ENCODE assay signal across 8 mouse cellular contexts in genomic region chr3:88772399-88772798, GRCm38 (mm10). TPM values are rescaled to one million over a fixed set of nuclear protein-coding genes. Genes with fewer than 3 reads are reported as not detected.
DNase-seq lines count a peak whose midpoint lies in the region; ATAC-seq and TF ChIP-seq lines count a peak whose summit lies in the region.
"Not testable (repeated sequence)": the region's sequence is repeated elsewhere in the genome, so short reads cannot be mapped to it uniquely, and the experiment has no call there.

No protein-coding gene starts in this region.

- ATAC-seq in G1E (ENCODE audit: extremely low read depth, insufficient number of reproducible peaks, low FRiP score, poor library complexity, severe bottlenecking) = peak; percentile 47; the same call in 1 of the 2 replicates
- peak; percentile 70 for ATAC-seq in liver, embryonic 16.5 days (ENCODE audit: low read depth)
- peak; percentile 80 for ATAC-seq in neural tube, embryonic 12.5 days (ENCODE audit: low FRiP score, low read depth)
- peak; percentile 68 for ATAC-seq in stomach, embryonic 16.5 days (ENCODE audit: insufficient read depth, low FRiP score)

- 0% methylated on average over 19 of the region's 19 CpGs for WGBS in cerebellum, adult 2 months
- under 1% methylated on average over 19 of the region's 19 CpGs for WGBS in liver, embryonic 16.5 days (ENCODE audit: insufficient replicate concordance)
- under 1% methylated on average over 19 of the region's 19 CpGs for WGBS in neural tube, embryonic 12.5 days
- WGBS in stomach, embryonic 16.5 days = 1% methylated on average over 19 of the region's 19 CpGs

- not testable (repeated sequence) for DNase-seq in G1E (ENCODE audit: low spot score)
- peak; percentile 95 to 97 for DNase-seq in cerebellum, adult 2 months
- peak; percentile 75 for DNase-seq in forelimb bud, embryonic 11.5 days (ENCODE audit: low read depth, low spot score)
- DNase-seq in heart, postnatal 36 days = peak; percentile 82 to 89
- peak; percentile 95 to 98 for DNase-seq in layer of hippocampus, adult 18-20 months (ENCODE audit: low spot score in 2 of 2)

- H3K36me3 ChIP-seq in G1E (replicated peaks); liver, embryonic 16.5 days (ENCODE audit: control insufficient read depth, insufficient read depth); neural tube, embryonic 12.5 days; stomach, embryonic 16.5 days (ENCODE audit: control insufficient read depth, insufficient read depth, low read length): not testable (repeated sequence)

- not testable (repeated sequence) for H3K4me1 ChIP-seq in G1E (ENCODE audit: insufficient read depth, low read depth, low read length); cerebellum, adult 2 months (ENCODE audit: control insufficient read depth, insufficient read depth, low read length); liver, embryonic 16.5 days (ENCODE audit: control insufficient read depth, low read depth, low read length); neural tube, embryonic 12.5 days; stomach, embryonic 16.5 days (ENCODE audit: control insufficient read depth, insufficient read depth, low read length)

- not testable (repeated sequence) for H3K9me3 ChIP-seq in G1E (replicated peaks); liver, embryonic 16.5 days (replicated peaks; ENCODE audit: control insufficient read depth, low read length); neural tube, embryonic 12.5 days; stomach, embryonic 16.5 days (replicated peaks; ENCODE audit: control insufficient read depth, low read length)

- intact Hi-C loops in heart, postnatal 36 days (cut with DNase I) = not testable (repeated sequence)

- TF ChIP-seq POLR2A in cerebellum, adult 2 months (IDR thresholded peaks at IDR 0.05; ENCODE audit: borderline replicate concordance, insufficient read depth, low read length) = peak; percentile 71

- not testable (repeated sequence) for H3K9ac ChIP-seq in liver, embryonic 16.5 days (ENCODE audit: low read depth, low read length); neural tube, embryonic 12.5 days; stomach, embryonic 16.5 days (ENCODE audit: low read length)

- not testable (repeated sequence) for H3K27ac ChIP-seq in cerebellum, adult 2 months (ENCODE audit: insufficient read depth, low read length); liver, embryonic 16.5 days (ENCODE audit: low read length); neural tube, embryonic 12.5 days; stomach, embryonic 16.5 days (ENCODE audit: low read length)

- H3K4me2 ChIP-seq in liver, embryonic 16.5 days (ENCODE audit: low read depth, low read length) = peak overlapping the region; percentile 50
- peak overlapping the region; percentile 31; the same call in 1 of the 2 replicates for H3K4me2 ChIP-seq in neural tube, embryonic 12.5 days (replicated peaks)
- H3K4me2 ChIP-seq in stomach, embryonic 16.5 days (ENCODE audit: low read depth, low read length) = peak overlapping the region; percentile 38

- TF ChIP-seq CTCF in G1E (IDR thresholded peaks at IDR 0.05; ENCODE audit: low read depth, low read length); cerebellum, adult 2 months (IDR thresholded peaks at IDR 0.05; ENCODE audit: borderline replicate concordance, insufficient read depth, low read depth, low read length): not testable (repeated sequence)

- not testable (repeated sequence) for H3K4me3 ChIP-seq in G1E (ENCODE audit: low read depth, low read length); liver, embryonic 16.5 days (ENCODE audit: low read depth, low read length); stomach, embryonic 16.5 days (replicated peaks; ENCODE audit: low read length)
- H3K4me3 ChIP-seq in cerebellum, adult 2 months (replicated peaks; ENCODE audit: insufficient read depth, low read depth, low read length) = peak overlapping the region; percentile 44
- H3K4me3 ChIP-seq in neural tube, embryonic 12.5 days = peak overlapping the region; percentile 34

- not testable (repeated sequence) for H3K27me3 ChIP-seq in G1E (ENCODE audit: insufficient read depth, low read length); cerebellum, adult 2 months (ENCODE audit: control insufficient read depth, insufficient read depth, low read length); liver, embryonic 16.5 days (ENCODE audit: control insufficient read depth, insufficient read depth, low read depth, low read length); neural tube, embryonic 12.5 days (replicated peaks); stomach, embryonic 16.5 days (ENCODE audit: control insufficient read depth, insufficient read depth, low read length)

RNA-seq across cellular contexts. Expression of gene Syt11, which starts 2.6 kb away (rescaled TPM):
- 3.1 and 4.4 TPM in 2 replicates for total RNA-seq in G1E (2014; fragmentation: Nextera tagmentation)
- 0.52 and 0.82 TPM in 2 replicates for total RNA-seq in G1E (2017)
- polyA plus RNA-seq in G1E (2012) = 0.11 and 0.14 TPM in 2 replicates
- 414 and 477 TPM in 2 replicates for polyA plus RNA-seq in cerebellum, adult 2 months (2012; rRNA removed)
- total RNA-seq in heart, postnatal 36 days (2021) = 1 to 10 TPM; 6.2 to 7.0 TPM
- 100 to 1,000 TPM; 501 to 519 TPM for total RNA-seq in layer of hippocampus, adult 18-20 months (2021)
- polyA plus RNA-seq in liver, embryonic 16.5 days (2015; fragmentation: Nextera tagmentation; extraction: Ambion mirVana) = 0.42 and 0.54 TPM in 2 replicates
- 199 and 209 TPM in 2 replicates for polyA plus RNA-seq in neural tube, embryonic 12.5 days (2016; fragmentation: Nextera tagmentation; extraction: Ambion mirVana)
- polyA plus RNA-seq in stomach, embryonic 16.5 days (2015; fragmentation: Nextera tagmentation; extraction: Ambion mirVana) = 20.3 and 21.7 TPM in 2 replicates

RNA-seq across cellular contexts. Expression of gene Rit1, which starts 55.8 kb away (rescaled TPM):
- total RNA-seq in G1E (2014; fragmentation: Nextera tagmentation) (29.7 and 30.8 TPM in 2 replicates), G1E (2017) (30.2 and 35.8 TPM in 2 replicates)
- polyA plus RNA-seq in G1E (2012) = 18.2 and 18.3 TPM in 2 replicates
- 57.3 and 64.3 TPM in 2 replicates for polyA plus RNA-seq in cerebellum, adult 2 months (2012; rRNA removed)
- total RNA-seq in heart, postnatal 36 days (2021) = 10 to 100 TPM; 91.0 to 99.6 TPM
- 10 to 100 TPM; 37.7 to 43.0 TPM for total RNA-seq in layer of hippocampus, adult 18-20 months (2021)
- polyA plus RNA-seq in liver, embryonic 16.5 days (2015; fragmentation: Nextera tagmentation; extraction: Ambion mirVana) = 32.9 and 33.8 TPM in 2 replicates
- polyA plus RNA-seq in neural tube, embryonic 12.5 days (2016; fragmentation: Nextera tagmentation; extraction: Ambion mirVana) = 44.6 and 49.1 TPM in 2 replicates
- 64.4 and 75.9 TPM in 2 replicates for polyA plus RNA-seq in stomach, embryonic 16.5 days (2015; fragmentation: Nextera tagmentation; extraction: Ambion mirVana)

Comparison
In these comparisons a context has a peak if more than half of its experiments do, and no peak if none do; other contexts are left out.
1. RNA of gene Syt11, which starts 2.6 kb away (polyA plus RNA-seq): 414 to 477 TPM in cerebellum, adult 2 months, 199 to 209 TPM in neural tube, embryonic 12.5 days and 20.3 to 21.7 TPM in stomach, embryonic 16.5 days; 0.42 to 0.54 TPM in liver, embryonic 16.5 days and 0.11 to 0.14 TPM in G1E; every median in the first group is over 10 times any median in the second.
2. Peak in every context shown above with its lines, with median percentiles within 50 percentile points of each other: ATAC-seq and H3K4me2 ChIP-seq.